Mouse (Mus musculus): ENCODE results near the gene Arhgap15. TPM values are rescaled to one million over a fixed set of nuclear protein-coding genes. Genes with fewer than 3 reads are reported as not detected.

The Arhgap15 gene
- total RNA-seq, 2 experiments from 2014 or later, result 9.4 to 9.5 TPM

- peak; percentile 96 for TF ChIP-seq CTCF (conservative IDR thresholded peaks at IDR 0.05)
- no peak overlapping the region for H3K27ac ChIP-seq
- peak; percentile 79 for DNase-seq (ENCODE audit: low spot score in 2 of 2)
- H3K4me3 ChIP-seq, result no peak overlapping the region
Observed at GRCm38 (mm10) chr2:43902403-43902973, 153.9 kb downstream of the Arhgap15 start.

- no peak for DNase-seq (ENCODE audit: low spot score in 2 of 2)
- TF ChIP-seq CTCF (conservative IDR thresholded peaks at IDR 0.05), result no peak
- Histone ChIP-seq H3K27ac (no peak overlapping the region), H3K4me3 (no peak overlapping the region)
Observed at GRCm38 (mm10) chr2:43907496-43907895, 158.9 kb downstream of the Arhgap15 start.

- no peak overlapping the region for H3K27ac ChIP-seq
- no peak for TF ChIP-seq CTCF (conservative IDR thresholded peaks at IDR 0.05)
- DNase-seq (ENCODE audit: low spot score in 2 of 2), result no peak
- H3K4me3 ChIP-seq, result no peak overlapping the region
Observed at GRCm38 (mm10) chr2:43914104-43914503, 165.5 kb downstream of the Arhgap15 start.

- no peak for DNase-seq (ENCODE audit: low spot score in 2 of 2)
- Histone ChIP-seq H3K27ac (no peak overlapping the region), H3K4me3 (no peak overlapping the region)
- TF ChIP-seq CTCF (conservative IDR thresholded peaks at IDR 0.05), result no peak
Observed at GRCm38 (mm10) chr2:43923863-43924340, 175.3 kb downstream of the Arhgap15 start.

GRCm38 (mm10) chr2:43931687-43932086, 183.1 kb downstream of the Arhgap15 start:
- no peak overlapping the region for H3K27ac ChIP-seq
- DNase-seq (ENCODE audit: low spot score in 2 of 2), result no peak
- no peak for TF ChIP-seq CTCF (conservative IDR thresholded peaks at IDR 0.05)
- H3K4me3 ChIP-seq, result no peak overlapping the region

GRCm38 (mm10) chr2:43939196-43939595, 190.6 kb downstream of the Arhgap15 start:
- no peak overlapping the region for H3K4me3 ChIP-seq
- no peak for TF ChIP-seq CTCF (conservative IDR thresholded peaks at IDR 0.05)
- DNase-seq (ENCODE audit: low spot score in 2 of 2), result no peak
- no peak overlapping the region for H3K27ac ChIP-seq

GRCm38 (mm10) chr2:43945679-43946078, 197.1 kb downstream of the Arhgap15 start:
- Histone ChIP-seq H3K27ac (no peak overlapping the region), H3K4me3 (no peak overlapping the region)
- TF ChIP-seq CTCF (conservative IDR thresholded peaks at IDR 0.05), result no peak
- no peak for DNase-seq (ENCODE audit: low spot score in 2 of 2)

GRCm38 (mm10) chr2:43949775-43950492, 201.3 kb downstream of the Arhgap15 start:
- no peak for DNase-seq (ENCODE audit: low spot score in 2 of 2)
- no peak overlapping the region for H3K4me3 ChIP-seq
- H3K27ac ChIP-seq, result peak overlapping the region; percentile 74
- no peak for TF ChIP-seq CTCF (conservative IDR thresholded peaks at IDR 0.05)

- peak overlapping the region; percentile 50 for H3K27ac ChIP-seq
- DNase-seq (ENCODE audit: low spot score in 2 of 2), result no peak
- H3K4me3 ChIP-seq, result no peak overlapping the region
- no peak for TF ChIP-seq CTCF (conservative IDR thresholded peaks at IDR 0.05)
Observed at GRCm38 (mm10) chr2:43950741-43951140, 202.1 kb downstream of the Arhgap15 start.

GRCm38 (mm10) chr2:43959189-43959588, 210.6 kb downstream of the Arhgap15 start:
- Histone ChIP-seq H3K27ac (no peak overlapping the region), H3K4me3 (no peak overlapping the region)
- DNase-seq (ENCODE audit: low spot score in 2 of 2), result no peak
- no peak for TF ChIP-seq CTCF (conservative IDR thresholded peaks at IDR 0.05)

- Histone ChIP-seq H3K27ac (no peak overlapping the region), H3K4me3 (no peak overlapping the region)
- TF ChIP-seq CTCF (conservative IDR thresholded peaks at IDR 0.05), result no peak
- DNase-seq (ENCODE audit: low spot score in 2 of 2), result no peak
Observed at GRCm38 (mm10) chr2:43962466-43962865, 213.8 kb downstream of the Arhgap15 start.

- no peak for TF ChIP-seq CTCF (conservative IDR thresholded peaks at IDR 0.05)
- DNase-seq (ENCODE audit: low spot score in 2 of 2), result no peak
- no peak overlapping the region for H3K27ac ChIP-seq
- no peak overlapping the region for H3K4me3 ChIP-seq
Observed at GRCm38 (mm10) chr2:43968581-43968980, 220.0 kb downstream of the Arhgap15 start.

- H3K4me3 ChIP-seq, result peak overlapping the region; percentile 28; the same call in 1 of the 2 replicates
- no peak for TF ChIP-seq CTCF (conservative IDR thresholded peaks at IDR 0.05)
- peak overlapping the region; percentile 86 for H3K27ac ChIP-seq
Observed at GRCm38 (mm10) chr2:43977732-43978131, 229.1 kb downstream of the Arhgap15 start.

More at GRCm38 (mm10) chr2:43977732-43978131, 229.1 kb downstream of the Arhgap15 start:
- no peak for DNase-seq (ENCODE audit: low spot score in 2 of 2)
